Mouse (Mus musculus): ENCODE data around the gene Epo.
A peak's percentile ranks its signal among the peaks of the same experiment; 100 is the strongest.

Gene Epo

DNA sequence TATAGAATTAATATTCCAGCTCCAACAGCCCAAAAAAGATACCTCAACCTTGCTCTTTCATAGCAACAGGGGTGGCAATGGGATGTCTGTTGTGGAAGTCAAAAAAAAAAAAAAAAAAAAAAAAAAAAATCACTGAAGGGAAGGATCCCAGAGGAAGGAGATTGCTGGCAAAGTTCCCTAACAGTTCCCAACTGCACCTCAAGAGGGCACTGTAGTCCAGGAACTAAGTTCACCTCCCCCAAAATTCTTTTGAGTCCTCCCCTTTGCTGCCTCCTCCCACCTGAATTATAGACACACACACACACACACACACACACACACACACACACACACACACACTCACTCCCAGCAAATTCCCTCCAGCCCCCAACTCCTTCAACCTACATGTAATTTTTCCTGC, 51.9 kb downstream of the Epo start:
- peak; percentile 77 to 83 for DNase-seq (ENCODE audit: low spot score in 2 of 2)

DNA sequence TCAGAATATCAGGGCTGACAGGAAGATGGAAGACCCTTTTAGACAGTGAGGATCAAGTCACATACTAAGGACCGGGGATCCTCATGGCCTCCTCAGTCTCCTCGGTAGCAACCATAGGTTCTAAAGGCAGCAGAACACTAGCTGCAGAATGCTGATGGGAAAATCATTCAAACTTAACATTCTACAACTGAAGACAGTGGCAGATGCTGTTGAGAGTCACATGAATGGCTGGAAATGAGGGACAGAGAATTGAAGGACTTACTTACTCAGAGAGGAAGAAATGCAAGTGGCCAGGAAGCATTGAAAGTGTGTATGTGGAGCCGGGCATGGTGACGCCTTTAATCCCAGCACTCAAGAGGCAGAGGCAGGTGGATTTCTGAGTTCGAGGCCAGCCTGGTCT, 56.1 kb downstream of the Epo start, which contains the start of gene Zan:
Gene Zan (minus strand): TSS at position 101 of the 400 bp plus-strand sequence.
- no peak for DNase-seq (ENCODE audit: low spot score in 2 of 2)

DNA sequence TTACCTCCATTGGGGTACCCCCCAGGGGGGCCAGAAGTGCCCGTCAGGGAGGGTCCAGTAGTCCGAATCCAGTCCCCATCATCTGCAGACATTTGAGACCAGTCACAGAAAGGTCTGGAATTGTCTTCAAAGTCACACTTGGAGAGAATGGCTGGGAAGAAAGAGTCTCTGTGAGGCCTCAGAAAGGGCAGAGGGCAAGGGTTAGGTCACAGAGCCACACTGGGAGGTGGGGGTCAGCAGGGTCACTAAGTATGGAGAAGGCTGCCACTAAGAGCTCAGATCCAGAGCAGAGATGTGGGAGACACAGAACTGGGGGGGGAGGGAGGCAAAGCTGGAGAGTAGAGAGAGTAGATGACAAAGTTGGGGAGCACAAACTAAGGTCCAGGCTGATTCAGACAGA, 58.7 kb downstream of the Epo start:
- DNase-seq (ENCODE audit: low spot score in 2 of 2): no peak

DNA sequence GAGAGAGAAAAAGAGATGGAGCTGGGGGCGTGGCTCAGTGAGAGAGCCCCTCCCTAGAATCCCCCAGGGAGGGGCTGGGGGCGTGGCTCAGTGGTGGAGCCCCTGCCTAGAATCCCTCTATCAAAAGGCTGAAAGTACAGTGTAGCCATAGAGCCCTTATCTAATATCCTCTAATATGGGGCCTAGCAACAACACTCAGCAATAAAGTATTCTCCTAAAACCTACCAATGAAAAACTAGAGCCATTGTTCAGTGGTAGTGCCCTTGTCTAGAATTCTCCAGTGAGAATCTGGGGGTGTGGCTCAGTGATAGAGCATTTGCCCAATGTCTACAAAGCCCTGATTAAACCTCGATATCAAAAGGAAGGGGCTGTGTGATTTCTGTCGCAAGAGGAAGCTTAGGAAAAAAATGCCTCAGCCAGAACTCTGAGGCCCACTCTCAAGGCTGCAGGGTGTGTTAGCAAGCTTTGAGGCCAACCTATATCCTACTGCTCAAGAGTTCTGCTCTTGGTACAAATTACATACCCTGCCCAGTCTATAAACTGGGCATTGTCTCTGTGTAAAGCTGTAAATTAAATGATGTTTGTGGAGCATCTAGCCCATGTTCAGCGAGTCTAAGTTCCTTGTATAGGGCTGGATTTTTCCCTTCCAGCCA, 60.7 kb downstream of the Epo start:
- DNase-seq (ENCODE audit: low spot score in 2 of 2): no peak

DNA sequence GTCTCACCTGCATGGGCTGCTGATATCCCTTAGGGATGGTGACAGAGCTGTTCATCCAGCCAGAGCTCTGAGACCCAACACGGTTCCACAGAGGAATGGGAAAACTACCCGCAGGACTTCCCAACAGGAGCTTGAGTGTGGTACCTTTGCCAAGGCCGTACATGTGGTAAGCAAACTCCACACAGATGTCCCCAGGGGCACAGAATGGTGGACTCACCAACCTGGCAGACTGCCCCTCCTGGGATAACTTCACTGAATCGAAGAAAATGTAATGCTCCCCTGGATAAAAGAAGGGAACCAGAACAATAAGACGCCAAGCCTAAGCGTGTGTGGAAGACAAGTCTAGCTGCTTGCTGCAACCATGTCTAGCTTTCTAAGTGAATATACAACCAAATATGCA, 66.1 kb downstream of the Epo start:
- no peak for DNase-seq (ENCODE audit: low spot score in 2 of 2)

DNA sequence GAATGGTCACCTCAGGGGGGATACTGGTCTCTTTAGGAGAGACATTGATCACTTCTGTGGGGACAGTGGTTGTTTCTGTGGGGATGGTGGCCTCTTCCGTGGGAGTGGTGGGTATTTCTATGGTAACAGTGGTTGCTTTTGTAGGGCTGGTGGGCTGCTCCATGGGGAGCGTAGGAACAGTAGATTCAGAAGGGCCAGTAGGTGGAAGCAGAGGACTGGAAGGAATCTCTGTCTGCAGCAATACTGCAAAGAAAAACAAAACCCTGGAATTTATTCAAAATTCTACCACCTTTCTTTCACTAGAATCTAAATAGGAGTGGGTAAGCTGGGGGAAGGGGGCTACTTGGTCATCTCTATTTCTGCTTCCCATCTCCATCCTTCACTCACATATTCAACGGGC, 68.0 kb downstream of the Epo start:
- DNase-seq (ENCODE audit: low spot score in 2 of 2): peak; percentile 37 to 49

DNA sequence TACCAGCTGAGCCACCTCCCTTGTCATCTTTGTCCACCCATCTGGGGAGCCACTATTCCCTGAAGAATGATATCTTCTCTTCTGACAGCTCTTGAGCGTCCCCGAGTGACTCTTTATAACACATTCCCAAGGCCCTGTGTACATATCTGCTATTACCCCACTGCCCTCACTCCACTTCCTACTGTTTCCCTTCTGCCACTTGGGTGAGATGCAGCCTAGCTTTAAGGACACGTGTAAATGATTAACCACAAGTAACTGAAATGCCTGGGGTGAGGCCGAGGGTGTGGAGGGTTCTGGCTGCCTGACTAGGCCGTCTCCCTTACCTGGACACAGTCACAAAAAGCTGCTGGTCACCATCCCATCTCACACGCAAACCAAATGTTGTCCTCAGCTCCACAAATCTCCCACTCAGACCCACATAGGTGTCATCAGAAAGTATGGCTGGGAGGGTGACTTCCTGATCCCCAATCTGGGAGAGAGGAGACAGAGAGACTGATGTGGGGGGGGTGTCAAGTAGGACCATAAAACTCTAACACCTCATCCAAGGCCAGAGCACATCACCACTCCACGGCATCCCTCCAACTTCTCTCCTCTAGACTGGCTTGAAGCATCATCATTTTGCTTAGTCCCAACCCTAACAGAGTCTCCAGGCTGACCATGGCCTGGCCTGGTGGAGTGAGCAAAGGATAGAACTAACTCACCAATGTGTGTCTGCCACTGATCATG, 77.0 kb downstream of the Epo start:
- DNase-seq (ENCODE audit: low spot score in 2 of 2): no peak

DNA sequence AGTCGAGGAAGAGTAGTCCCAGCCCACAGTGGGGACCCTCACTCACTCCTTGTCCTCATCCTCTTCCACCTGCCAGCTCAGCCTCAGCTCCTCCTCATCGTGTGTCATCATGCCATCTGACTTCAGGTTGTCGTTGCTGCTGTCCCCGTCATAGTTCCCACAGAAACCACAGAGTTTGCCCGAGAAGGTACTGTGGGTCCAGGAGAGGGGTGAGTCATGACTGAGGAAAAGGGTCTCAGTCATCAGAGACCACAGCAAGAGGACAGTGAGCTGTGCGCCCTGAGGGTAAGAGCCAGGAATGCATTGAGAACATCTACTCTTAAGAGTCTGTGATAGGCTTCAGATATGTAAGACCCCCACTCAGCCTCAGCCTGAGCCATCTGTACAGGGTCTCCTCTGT, 77.8 kb downstream of the Epo start:
- no peak for DNase-seq (ENCODE audit: low spot score in 2 of 2)

DNA sequence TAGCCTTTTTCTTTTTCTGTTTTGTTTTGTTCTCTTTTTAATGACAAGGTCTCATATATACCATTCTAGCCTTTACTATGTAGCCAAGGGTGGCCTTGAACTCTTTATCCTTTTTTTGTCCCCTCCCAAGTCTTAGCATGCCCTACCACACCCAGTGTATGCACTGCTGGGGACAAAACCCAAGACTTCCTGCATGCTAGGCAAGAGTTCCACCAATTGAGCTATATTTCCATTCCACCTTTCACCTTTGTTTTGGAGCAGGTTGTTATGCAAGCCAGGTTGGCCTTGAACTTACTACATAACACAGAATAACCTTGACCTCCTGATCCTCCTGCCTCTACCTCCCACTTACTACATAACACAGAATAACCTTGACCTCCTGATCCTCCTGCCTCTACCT, 87.5 kb downstream of the Epo start:
- DNase-seq (ENCODE audit: low spot score in 2 of 2): no peak

DNA sequence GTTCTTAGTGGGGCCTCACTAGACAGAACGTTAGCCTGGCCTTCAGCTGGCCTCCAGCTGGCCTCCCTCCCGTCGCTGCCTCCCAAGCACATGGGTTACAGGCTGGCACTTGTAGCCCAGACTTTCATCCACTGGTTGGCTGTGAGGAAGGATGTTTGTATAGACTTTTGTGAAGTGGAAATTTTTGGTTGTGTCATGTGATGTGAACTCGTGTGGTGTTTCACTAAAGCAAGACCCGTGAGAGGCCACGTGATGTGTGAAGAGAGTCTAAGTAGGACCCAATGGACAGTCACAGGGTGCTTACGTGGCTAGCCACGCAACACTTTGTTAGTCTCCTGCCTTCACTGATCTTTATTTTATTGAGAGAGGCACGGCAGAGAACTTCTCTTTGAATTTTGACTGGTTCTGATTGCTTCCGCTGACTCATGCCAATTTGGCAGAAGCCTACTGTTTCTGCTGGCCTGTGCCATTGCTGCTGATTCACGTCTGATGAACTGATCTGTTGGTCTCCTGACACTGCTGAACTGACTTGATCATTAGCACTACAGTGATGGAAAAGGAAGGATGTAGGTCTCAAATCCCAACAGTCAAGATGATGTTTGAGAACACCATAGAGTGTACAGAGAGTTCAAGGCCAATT, 92.7 kb downstream of the Epo start:
- no peak for DNase-seq (ENCODE audit: low spot score in 2 of 2)

DNA sequence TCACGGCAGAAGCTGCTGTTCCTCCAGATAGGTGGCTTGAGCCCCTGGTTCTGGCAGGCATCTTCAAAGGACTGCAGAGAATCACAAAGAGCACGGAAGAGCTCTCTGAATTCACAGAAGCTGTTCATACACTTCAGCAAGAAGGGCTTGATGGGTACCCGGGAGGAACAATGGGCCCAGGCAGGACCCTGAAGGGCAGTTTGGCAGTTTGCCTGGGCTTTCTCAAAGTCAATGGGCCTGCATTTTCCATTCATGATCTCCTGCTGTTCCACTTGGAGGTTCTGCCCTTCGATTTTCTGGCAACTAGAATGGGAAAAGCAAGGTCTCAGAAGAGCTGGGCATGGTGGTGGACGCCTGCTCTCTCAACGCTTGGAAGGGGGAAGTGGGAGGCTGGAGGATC, 99.2 kb downstream of the Epo start:
- DNase-seq (ENCODE audit: low spot score in 2 of 2): peak; percentile 46 to 50

All from right cerebral cortex, postnatal 10 days (tissue).